Mouse (Mus musculus): Measurements from ENCODE around the gene Cacna1c.

DNA sequence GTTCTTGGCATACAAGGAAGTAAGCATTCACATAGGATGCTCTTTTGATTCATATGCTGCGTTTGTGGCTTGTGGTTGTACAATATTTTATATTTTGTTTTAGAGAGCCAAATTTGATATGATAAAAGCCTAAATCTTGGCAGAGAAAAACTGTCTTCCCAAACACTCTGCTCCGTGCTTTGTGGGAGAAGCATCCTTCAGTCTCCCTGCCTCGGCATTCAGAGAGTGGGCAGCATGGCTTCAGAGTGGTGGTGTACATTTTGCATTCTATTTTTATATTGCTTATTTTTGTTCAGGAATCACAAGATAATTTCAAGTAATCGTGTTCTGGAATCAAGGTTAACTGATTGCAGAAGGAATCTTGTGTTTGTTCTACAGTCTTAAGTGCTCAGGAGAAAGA lies 4.7 kb downstream of the Cacna1c start:
- TF ChIP-seq TCF12 (IDR thresholded peaks at IDR 0.05; ENCODE audit: insufficient read depth, poor library complexity, severe bottlenecking) (no peak), POLR2A (IDR thresholded peaks at IDR 0.05; ENCODE audit: insufficient read length, low read depth) (no peak)

Measured in myocyte (in vitro differentiated cells).